Mouse (Mus musculus) layer of hippocampus, adult 18-20 months (tissue): ENCODE results near the gene Zfp213. TPM values are rescaled to one million over a fixed set of nuclear protein-coding genes. Genes with fewer than 3 reads are reported as not detected.

Source experiments
- DNase-seq, 2 experiments: peaks; one replicate each; pipeline ENCODE4 v3.0.0; 2022; ENCODE audit warnings: low spot score in 2 of 2
- total RNA-seq, 2 experiments: library from RNA; stranded (reverse); gene quantifications; 2 replicates each; pipeline ENCODE4 v1.2.3; 2021

Gene Zfp213
- total RNA-seq, 2 experiments from 2014 or later = 7.9 to 8.0 TPM

DNA sequence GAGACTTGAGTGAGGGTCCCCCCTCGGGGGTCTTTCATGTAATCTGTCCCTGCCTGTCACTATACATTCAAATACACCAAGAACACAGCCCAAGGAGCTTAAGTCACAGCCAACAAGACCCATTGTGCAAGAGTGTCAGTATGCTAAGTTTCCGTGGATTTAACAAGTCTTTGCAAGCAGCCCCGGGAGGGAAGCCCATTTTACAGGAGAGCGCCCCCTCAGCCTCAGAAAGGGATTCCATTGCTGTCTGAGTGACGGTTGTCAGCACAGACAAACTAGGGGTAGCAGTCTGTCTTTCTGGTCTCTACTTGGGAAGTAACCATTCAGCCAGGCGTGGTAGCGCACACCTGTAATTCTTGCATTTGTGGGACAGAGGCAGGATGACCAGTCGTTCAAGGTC lies 10.1 kb upstream of the Zfp213 start:
- DNase-seq = no peak

DNA sequence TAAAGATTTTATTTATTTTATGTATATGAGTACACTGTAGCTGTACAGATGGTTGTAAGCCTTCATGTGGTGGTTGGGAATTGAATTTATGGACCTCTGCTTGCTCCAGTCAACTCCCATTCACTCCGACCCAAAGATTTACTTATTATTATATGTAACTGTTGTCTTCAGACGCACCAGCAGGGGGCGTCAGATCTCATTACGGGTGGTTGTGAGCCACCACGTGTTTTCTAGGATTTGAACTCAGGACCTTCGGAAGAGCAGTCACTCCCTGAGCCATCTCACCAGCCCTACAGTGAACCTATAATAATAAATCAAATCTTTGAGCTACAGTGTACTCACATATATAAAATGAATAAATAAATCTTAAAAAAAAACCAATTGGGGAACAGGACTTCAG lies 8.0 kb upstream of the Zfp213 start:
- DNase-seq = no peak

DNA sequence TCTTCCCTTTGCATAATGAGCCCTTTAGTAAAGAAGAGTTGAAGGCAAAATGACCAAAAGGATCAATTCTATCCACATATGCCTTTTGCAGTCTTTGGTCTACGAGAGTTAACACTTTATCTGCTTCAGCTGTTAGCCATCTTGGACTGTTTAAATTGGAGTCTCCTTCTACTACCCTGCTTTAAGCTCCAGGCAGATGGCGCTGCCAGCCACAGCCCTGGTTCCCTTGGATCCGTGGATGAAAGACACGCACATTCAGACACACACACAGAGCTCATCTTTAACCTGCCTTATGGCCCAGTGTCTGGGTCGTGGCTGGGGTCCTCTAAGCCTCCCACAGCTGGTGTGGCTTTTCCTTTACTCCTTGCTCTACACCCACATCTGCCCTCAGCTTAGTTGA lies 7.0 kb upstream of the Zfp213 start:
- peak in 1 of 2 experiments; percentile 45 for DNase-seq

DNA sequence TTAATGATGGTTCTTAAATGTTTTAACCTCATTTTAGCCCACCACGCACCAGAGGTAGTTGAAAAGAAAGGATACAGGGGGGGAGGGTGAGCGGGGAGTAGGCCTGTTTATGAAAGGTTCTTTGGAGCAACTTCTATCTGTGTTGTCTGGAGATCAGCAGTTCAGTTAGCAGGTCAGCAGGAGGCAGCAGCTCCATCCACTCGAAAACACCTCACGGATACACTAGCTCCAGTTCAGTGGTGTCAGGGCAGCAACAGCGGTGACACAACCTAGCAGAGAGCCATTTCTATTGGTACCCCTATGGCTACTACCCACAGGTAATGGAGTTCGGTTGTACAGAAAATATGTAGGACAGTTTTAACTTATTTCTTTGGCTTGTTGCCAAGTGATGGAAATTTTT lies 6.0 kb upstream of the Zfp213 start:
- DNase-seq = peak in 1 of 2 experiments; percentile 36

- DNase-seq = no peak
Measured at GRCm38 (mm10) chr17:23568370-23568769, 4.3 kb upstream of the Zfp213 start.

GRCm38 (mm10) chr17:23566787-23567186 lies 2.7 kb upstream of the Zfp213 start:
- no peak for DNase-seq

GRCm38 (mm10) chr17:23564368-23564715 lies 304 bp upstream of the Zfp213 start:
- DNase-seq = no peak

DNA sequence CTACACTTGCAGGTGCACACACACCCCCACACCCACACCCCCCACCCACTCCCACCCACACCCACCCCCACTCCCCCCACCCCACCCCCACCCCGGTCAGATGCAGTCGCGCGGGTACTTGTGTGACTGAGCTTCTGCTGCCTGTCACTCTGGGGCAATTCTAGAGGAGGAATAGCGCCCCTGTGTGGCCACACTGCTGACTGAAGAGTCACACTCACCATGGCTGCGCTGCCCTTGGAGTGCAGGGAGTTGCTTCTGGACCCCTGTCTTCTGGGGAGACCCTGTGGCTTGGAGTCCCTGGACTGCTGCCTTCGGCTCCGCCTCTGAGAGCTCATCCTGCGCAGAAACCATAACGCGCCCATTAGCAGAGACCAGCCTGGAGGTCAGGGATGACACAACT lies 4.3 kb downstream of the Zfp213 start:
- peak in 1 of 2 experiments; percentile 66 for DNase-seq

- no peak for DNase-seq
Measured at GRCm38 (mm10) chr17:23555243-23555916, 8.7 kb downstream of the Zfp213 start.

DNA sequence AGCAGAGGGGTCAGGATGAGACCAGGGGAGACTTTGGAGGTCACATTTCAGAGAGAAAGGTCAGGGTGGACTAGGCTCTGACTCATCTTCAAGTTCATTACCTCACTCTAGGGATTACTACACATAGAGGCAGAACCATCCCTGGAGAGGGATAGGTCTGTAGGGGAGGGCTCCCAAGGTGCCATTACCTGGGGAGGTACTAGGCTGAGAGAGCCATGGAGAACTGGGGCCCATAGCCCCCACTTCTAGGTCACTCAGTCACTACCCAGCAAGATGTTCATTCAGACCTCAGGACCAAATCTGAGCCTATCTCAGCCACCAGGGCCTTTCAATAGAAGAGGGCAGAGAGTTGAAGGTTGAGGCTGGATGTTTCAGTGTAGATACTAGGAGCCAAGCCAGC lies 9.7 kb downstream of the Zfp213 start:
- no peak for DNase-seq

- no peak for DNase-seq
Measured at GRCm38 (mm10) chr17:23553634-23554120, 10.4 kb downstream of the Zfp213 start.

DNA sequence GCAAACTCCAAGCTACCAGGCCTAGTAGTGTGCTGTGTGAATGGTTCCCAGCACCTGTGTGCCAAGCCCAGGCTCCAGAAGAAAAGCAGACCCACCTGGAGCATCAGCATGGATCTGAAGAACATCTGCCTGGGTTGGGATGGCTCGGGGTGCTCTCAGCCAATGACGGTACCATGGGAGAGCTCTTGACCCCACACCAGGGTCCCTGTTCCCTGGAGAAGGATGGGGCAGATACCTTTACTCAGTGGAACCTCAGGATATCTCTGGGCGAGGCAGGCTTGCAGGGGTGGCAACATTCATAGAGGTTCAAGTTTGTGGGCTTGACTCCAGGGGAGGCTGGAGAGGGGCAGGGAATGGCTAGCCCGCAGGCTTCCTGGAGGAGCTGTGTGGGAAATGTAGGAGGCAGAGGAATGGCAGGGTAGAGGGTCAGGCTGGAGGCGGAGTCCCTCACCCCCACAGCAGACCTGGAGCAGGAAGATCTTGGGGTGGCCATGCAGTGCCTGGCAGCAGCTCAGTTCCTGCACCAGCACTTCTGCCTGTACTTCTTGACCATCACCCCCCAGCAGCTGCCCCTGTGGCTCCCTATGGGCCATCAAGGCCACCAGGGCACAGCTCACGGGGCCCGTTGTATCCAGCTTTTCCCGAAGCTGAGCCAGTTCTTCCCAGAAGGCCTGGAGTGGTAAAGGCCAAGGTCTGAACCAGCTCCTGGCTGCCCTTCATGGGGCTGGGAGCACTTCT lies 11.0 kb downstream of the Zfp213 start:
- no peak for DNase-seq

DNA sequence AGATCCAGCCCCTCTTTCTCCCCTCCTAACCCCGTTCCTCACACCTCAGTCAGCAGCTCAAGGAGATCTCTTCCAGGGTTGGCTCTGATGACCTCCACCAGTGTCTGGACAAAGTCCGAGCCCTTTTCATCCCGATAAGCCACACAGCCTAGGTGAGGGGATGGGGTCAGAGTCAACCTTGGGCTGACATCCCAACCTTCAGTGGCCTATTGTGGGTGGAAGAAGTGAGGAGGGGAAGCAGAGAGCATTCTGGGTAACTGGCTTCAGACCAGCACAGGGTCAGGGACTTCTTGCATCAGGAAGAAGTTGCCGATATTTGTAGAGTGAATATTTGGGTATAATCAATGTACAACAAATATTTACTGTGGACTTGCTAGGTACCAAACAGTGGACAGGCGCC lies 12.1 kb downstream of the Zfp213 start:
- DNase-seq = no peak

DNA sequence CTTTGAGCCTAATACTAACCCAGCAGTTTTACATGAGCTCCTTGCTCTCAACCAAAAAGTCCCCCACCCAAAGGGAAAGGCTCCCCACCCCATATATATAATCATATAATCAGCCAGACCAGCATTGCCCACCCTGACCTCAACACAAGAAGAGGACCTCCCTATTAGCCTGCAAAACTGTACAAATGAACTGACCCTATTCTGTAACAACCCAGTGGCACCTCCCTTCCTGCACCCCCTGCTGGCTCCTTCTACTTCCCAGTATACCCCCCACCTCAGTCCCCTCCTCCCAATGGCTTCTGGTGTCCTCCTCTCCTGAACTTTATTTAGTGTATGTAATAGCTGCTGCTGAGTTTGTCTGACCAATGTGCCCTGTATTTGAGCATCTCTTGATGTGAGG lies 12.6 kb downstream of the Zfp213 start:
- DNase-seq = no peak

DNA sequence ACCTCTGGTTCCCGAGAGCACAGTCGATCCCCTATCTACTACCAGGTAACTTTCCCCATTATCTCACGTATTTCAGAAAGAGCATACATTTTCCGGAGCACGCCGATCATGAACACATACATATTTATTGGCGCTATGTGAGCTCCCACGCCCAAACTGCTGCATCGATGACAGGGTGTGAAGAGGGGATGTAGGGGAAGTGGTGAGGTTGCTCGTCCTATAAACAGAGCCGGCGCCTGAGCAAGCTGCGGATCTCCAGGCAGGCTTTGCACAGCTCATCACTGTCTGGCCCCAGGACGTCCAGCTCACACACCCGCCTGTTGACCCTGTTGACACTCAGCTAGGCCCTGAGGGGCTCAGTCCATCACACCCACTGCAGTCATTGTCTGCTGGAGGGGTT lies 13.2 kb downstream of the Zfp213 start:
- no peak for DNase-seq

- peak; percentile 97 to 99 for DNase-seq
Measured at GRCm38 (mm10) chr17:23550188-23550791, 13.7 kb downstream of the Zfp213 start.

GRCm38 (mm10) chr17:23549441-23549840 lies 14.6 kb downstream of the Zfp213 start:
- DNase-seq = peak in 1 of 2 experiments; percentile 52

- peak; percentile 79 to 94 for DNase-seq
Measured at GRCm38 (mm10) chr17:23548615-23549014, 15.4 kb downstream of the Zfp213 start.

- no peak for DNase-seq
Measured at GRCm38 (mm10) chr17:23547681-23548443, 16.2 kb downstream of the Zfp213 start.

DNA sequence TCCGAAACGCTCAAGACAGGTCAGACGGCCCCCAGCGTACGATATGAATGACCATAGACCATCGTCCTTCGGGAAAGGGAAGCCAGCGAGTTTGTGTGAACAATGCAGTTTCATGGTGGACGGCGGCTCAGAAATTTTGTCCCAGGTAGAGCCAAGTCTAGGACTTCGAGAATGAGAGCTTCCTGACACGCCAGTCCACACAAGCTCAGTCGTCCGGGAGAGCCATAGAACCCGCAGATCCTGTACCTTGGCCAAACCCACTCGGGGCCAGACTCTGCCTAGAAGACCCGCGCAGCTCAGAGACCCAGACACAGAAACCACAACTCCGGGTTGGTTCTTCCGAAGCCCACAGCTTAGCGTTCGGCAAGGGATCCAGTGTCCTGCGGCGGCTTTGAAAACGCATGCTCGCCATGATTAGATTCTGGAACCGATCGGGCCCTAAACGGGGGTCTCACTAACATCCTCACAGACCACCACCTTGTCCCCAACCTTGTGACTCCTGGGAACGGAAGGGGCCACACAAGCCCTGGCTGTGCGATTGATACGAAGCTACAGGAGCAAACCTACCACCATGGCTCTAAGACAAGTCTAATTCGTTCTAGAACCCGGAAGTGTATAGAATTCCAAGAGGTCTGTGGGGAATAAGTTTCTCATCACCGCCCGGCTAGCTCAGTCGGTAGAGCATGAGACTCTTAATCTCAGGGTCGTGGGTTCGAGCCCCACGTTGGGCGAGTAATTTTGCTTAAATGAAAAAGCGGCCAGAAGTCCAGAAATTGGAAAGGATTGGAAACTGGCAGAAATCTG lies 17.1 kb downstream of the Zfp213 start:
- DNase-seq = peak; percentile 85 to 96

- peak; percentile 52 to 83 for DNase-seq
Measured at GRCm38 (mm10) chr17:23546333-23546701, 17.7 kb downstream of the Zfp213 start.
